Mouse (Mus musculus) thymus, adult 18-20 months (tissue): ENCODE measurements around the gene Krtap19-5.

Experiments used
- DNase-seq, 2 experiments: peaks; one replicate each; pipeline ENCODE4 v3.0.0; 2022; ENCODE audit warnings: mixed read lengths in 2 of 2

Krtap19-5 gene

GRCm38 (mm10) chr16:88896357-88896756 is at the start of gene Krtap19-5:
TSS of gene Krtap19-5 (minus strand) at chr16:88896457.
- no peak for DNase-seq

GRCm38 (mm10) chr16:88941106-88941505 is 44.8 kb upstream of the Krtap19-5 start:
- DNase-seq, result no peak

- no peak for DNase-seq
Observed at GRCm38 (mm10) chr16:88938252-88938651, 42.0 kb upstream of the Krtap19-5 start.

- no peak for DNase-seq
Observed at GRCm38 (mm10) chr16:88932165-88932564, 35.9 kb upstream of the Krtap19-5 start, which contains the start of gene Krtap19-9b. TSS of gene Krtap19-9b (minus strand) at chr16:88932265.

- no peak for DNase-seq
Observed at GRCm38 (mm10) chr16:88886870-88887269, 9.4 kb downstream of the Krtap19-5 start.

- no peak for DNase-seq
Observed at GRCm38 (mm10) chr16:88884989-88885388, 11.3 kb downstream of the Krtap19-5 start, which contains the start of gene Krtap19-4. TSS of gene Krtap19-4 (minus strand) at chr16:88885089.

GRCm38 (mm10) chr16:88877938-88878337 is 18.3 kb downstream of the Krtap19-5 start, which contains the start of gene Krtap19-3:
TSS of gene Krtap19-3 (minus strand) at chr16:88878038.
- no peak for DNase-seq

GRCm38 (mm10) chr16:88874169-88874568 is 22.1 kb downstream of the Krtap19-5 start, which contains the start of gene Krtap19-2:
TSS of gene Krtap19-2 (minus strand) at chr16:88874269.
- DNase-seq, result no peak

- DNase-seq, result no peak
Observed at GRCm38 (mm10) chr16:88869311-88869710, 26.9 kb downstream of the Krtap19-5 start, which contains the start of gene Krtap19-1. TSS of gene Krtap19-1 (minus strand) at chr16:88869411.

- no peak for DNase-seq
Observed at GRCm38 (mm10) chr16:88864887-88865407, 31.3 kb downstream of the Krtap19-5 start.

- no peak for DNase-seq
Observed at GRCm38 (mm10) chr16:88851450-88851849, 44.8 kb downstream of the Krtap19-5 start.

GRCm38 (mm10) chr16:88848558-88848957 is 47.7 kb downstream of the Krtap19-5 start:
- no peak for DNase-seq

GRCm38 (mm10) chr16:88847363-88847762 is 48.9 kb downstream of the Krtap19-5 start:
- DNase-seq, result no peak
